Mouse (Mus musculus): ENCODE measurements around the gene Mthfr. TPM values are rescaled to one million over a fixed set of nuclear protein-coding genes. Genes with fewer than 3 reads are reported as not detected.

Gene Mthfr
- total and polyA plus RNA-seq, 2 experiments, result 4.1 to 11.8 TPM

DNA sequence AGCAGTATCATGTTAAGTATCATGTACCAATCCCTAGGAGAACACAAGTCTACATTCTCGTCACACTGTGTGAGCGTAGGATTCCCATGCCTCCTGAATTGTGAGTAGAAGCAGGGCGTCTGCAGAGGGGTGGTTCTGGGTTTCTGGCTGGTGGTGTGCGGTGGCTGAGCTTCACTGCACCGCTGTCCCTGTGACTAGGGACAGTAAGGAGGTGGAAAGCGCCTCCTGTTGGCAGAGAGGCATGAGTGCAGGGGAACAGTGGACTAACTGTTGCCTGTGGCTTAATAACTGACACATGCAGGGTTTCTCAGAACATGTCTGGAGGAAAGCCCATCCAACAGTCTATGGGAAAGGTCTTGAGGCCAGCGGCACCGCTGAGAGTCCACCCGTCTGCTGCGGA is 23.5 kb upstream of the Mthfr start:
- no peaks in the 10 kb centered on the region for H3K79me2 ChIP-seq (ENCODE audit: control insufficient read depth, insufficient read depth, low read length)
- no peak overlapping the region for H3K4me3 ChIP-seq (ENCODE audit: insufficient read depth, low read depth, low read length)
- H3K27me3 ChIP-seq (ENCODE audit: control insufficient read depth, insufficient read depth, low read length), result no peaks in the 10 kb centered on the region
- DNase-seq (ENCODE audit: extremely low read depth, low read depth, low spot score), result no peak
- no peak overlapping the region for H3K9ac ChIP-seq (ENCODE audit: low read depth, low read length)
- no peaks in the 10 kb centered on the region for H3K4me1 ChIP-seq (ENCODE audit: control insufficient read depth, insufficient read depth, low read length)
- WGBS, result 90% methylated on average over 10 of the region's 10 CpGs
- H3K27ac ChIP-seq (replicated peaks; ENCODE audit: insufficient read depth, low read depth, low read length), result no peak overlapping the region
- peak; percentile 47 for TF ChIP-seq CTCF (IDR thresholded peaks at IDR 0.05; ENCODE audit: low read depth, low read length)
- no peak for TF ChIP-seq POLR2A (IDR thresholded peaks at IDR 0.05; ENCODE audit: extremely low read depth, insufficient read depth, low read length)
- peaks cover 8% of the 10 kb centered on the region; the same call in 1 of the 2 replicates for H3K36me3 ChIP-seq (ENCODE audit: control insufficient read depth, insufficient read depth, low read length)

DNA sequence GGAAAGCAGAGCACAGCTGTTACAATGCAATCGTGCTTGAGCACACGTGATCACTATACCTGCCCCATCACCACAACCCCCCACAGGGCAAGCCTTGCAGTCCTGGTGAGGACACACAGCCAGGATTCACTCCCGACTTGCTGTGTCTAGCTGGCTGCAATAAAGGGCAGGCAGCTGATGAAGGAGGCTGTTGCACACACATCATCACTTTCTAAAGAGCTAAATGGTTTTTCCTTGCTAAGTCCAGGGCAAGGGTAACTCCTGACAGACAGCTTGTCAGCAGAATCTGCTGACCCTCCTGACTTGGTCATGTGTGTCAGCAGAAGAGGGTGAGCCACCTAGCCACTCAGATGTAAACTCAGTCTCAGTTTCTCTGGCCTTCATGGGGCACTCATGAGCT is 21.9 kb upstream of the Mthfr start:
- H3K79me2 ChIP-seq (ENCODE audit: control insufficient read depth, insufficient read depth, low read length), result no peaks in the 10 kb centered on the region
- no peak for TF ChIP-seq POLR2A (IDR thresholded peaks at IDR 0.05; ENCODE audit: extremely low read depth, insufficient read depth, low read length)
- TF ChIP-seq CTCF (IDR thresholded peaks at IDR 0.05; ENCODE audit: low read depth, low read length), result no peak
- no peak overlapping the region for H3K27ac ChIP-seq (replicated peaks; ENCODE audit: insufficient read depth, low read depth, low read length)
- no peaks in the 10 kb centered on the region for H3K4me1 ChIP-seq (ENCODE audit: control insufficient read depth, insufficient read depth, low read length)
- H3K4me3 ChIP-seq (ENCODE audit: insufficient read depth, low read depth, low read length), result no peak overlapping the region
- no peak for DNase-seq (ENCODE audit: extremely low read depth, low read depth, low spot score)
- H3K27me3 ChIP-seq (ENCODE audit: control insufficient read depth, insufficient read depth, low read length), result no peaks in the 10 kb centered on the region
- WGBS, result 76% methylated on average over 3 of the region's 3 CpGs
- peaks cover 9% of the 10 kb centered on the region; the same call in 1 of the 2 replicates for H3K36me3 ChIP-seq (ENCODE audit: control insufficient read depth, insufficient read depth, low read length)
- no peak overlapping the region for H3K9ac ChIP-seq (ENCODE audit: low read depth, low read length)

DNA sequence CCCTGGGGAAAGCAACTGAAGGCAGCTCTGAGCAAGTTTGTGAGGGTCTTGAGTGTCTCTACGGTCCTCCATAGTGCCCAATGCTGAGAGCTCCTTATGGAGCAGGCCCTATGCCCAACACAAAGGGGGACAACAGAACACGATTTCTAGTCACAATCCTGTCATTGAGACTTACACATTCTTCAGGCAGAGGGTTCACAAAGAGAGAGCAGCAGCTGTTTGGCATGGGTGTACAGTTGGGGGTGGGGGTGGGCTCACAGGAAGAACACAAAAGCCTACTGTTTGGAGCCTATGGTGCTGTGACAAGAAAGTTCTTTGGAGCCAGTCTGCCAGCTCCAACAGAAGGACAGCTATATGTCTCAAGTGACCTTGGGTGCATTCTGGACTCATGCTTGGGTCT is 20.5 kb upstream of the Mthfr start:
- no peak for DNase-seq (ENCODE audit: extremely low read depth, low read depth, low spot score)
- Histone ChIP-seq H3K9ac (ENCODE audit: low read depth, low read length) (no peak overlapping the region), H3K36me3 (ENCODE audit: control insufficient read depth, insufficient read depth, low read length) (peaks cover 13% of the 10 kb centered on the region; the same call in 1 of the 2 replicates), H3K27ac (replicated peaks; ENCODE audit: insufficient read depth, low read depth, low read length) (no peak overlapping the region), H3K27me3 (ENCODE audit: control insufficient read depth, insufficient read depth, low read length) (no peaks in the 10 kb centered on the region), H3K4me3 (ENCODE audit: insufficient read depth, low read depth, low read length) (no peak overlapping the region), H3K4me1 (ENCODE audit: control insufficient read depth, insufficient read depth, low read length) (no peaks in the 10 kb centered on the region), H3K79me2 (ENCODE audit: control insufficient read depth, insufficient read depth, low read length) (no peaks in the 10 kb centered on the region)
- WGBS, result 84% methylated on average over 2 of the region's 2 CpGs
- TF ChIP-seq POLR2A (IDR thresholded peaks at IDR 0.05; ENCODE audit: extremely low read depth, insufficient read depth, low read length) (no peak), CTCF (IDR thresholded peaks at IDR 0.05; ENCODE audit: low read depth, low read length) (no peak)

DNA sequence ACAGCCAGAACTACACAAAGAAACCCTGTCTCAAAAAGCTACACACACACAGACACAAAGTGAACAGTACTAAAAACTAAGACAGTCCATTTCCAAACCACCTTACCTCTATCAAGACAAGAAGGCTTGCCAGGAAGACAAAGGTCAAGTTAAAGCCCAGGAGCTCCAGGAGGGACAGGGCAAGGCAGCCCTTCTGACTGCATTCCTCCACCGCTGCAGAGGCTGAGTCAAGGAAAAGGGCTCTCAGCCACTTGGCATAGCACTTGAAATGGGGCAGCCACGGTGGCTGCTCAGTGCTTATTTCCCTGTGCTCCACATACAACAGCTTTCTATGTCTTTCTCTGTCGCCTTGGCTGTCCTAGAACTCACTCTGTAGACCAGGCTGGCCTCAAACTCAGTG is 14.9 kb upstream of the Mthfr start:
- no peaks in the 10 kb centered on the region for H3K79me2 ChIP-seq (ENCODE audit: control insufficient read depth, insufficient read depth, low read length)
- H3K4me3 ChIP-seq (ENCODE audit: insufficient read depth, low read depth, low read length), result no peak overlapping the region
- 93% methylated on average over 3 of the region's 3 CpGs for WGBS
- no peak overlapping the region for H3K9ac ChIP-seq (ENCODE audit: low read depth, low read length)
- DNase-seq (ENCODE audit: extremely low read depth, low read depth, low spot score), result no peak
- peaks cover 11% of the 10 kb centered on the region for H3K36me3 ChIP-seq (ENCODE audit: control insufficient read depth, insufficient read depth, low read length)
- H3K27ac ChIP-seq (replicated peaks; ENCODE audit: insufficient read depth, low read depth, low read length), result no peak overlapping the region
- TF ChIP-seq POLR2A (IDR thresholded peaks at IDR 0.05; ENCODE audit: extremely low read depth, insufficient read depth, low read length) (no peak), CTCF (IDR thresholded peaks at IDR 0.05; ENCODE audit: low read depth, low read length) (no peak)
- no peaks in the 10 kb centered on the region for H3K4me1 ChIP-seq (ENCODE audit: control insufficient read depth, insufficient read depth, low read length)
- H3K27me3 ChIP-seq (ENCODE audit: control insufficient read depth, insufficient read depth, low read length), result no peaks in the 10 kb centered on the region

DNA sequence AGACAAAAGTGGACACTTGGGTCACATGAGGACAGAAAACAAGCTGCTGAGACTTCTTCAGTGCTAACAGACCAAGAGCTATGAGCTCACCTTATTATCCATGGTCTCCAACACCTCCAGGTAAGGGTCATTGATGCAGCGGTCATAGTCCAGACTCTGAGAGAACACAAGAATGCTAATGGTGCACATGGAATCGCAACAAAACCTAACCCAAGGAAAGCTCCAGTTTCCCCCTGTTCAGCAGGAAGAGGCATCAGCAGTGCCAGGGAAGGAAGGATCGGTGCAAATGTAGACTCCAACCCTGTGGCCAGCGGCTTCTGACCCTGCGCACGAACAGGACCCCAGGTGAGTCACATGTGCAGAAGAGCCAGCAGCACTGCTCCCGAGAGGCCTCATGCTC is 9.6 kb upstream of the Mthfr start:
- H3K27me3 ChIP-seq (ENCODE audit: control insufficient read depth, insufficient read depth, low read length), result no peaks in the 10 kb centered on the region
- H3K9ac ChIP-seq (ENCODE audit: low read depth, low read length), result no peak overlapping the region
- peaks cover 7% of the 10 kb centered on the region for H3K36me3 ChIP-seq (ENCODE audit: control insufficient read depth, insufficient read depth, low read length)
- no peaks in the 10 kb centered on the region for H3K79me2 ChIP-seq (ENCODE audit: control insufficient read depth, insufficient read depth, low read length)
- H3K27ac ChIP-seq (replicated peaks; ENCODE audit: insufficient read depth, low read depth, low read length), result no peak overlapping the region
- 96% methylated on average over 7 of the region's 7 CpGs for WGBS
- no peak for DNase-seq (ENCODE audit: extremely low read depth, low read depth, low spot score)
- no peaks in the 10 kb centered on the region for H3K4me1 ChIP-seq (ENCODE audit: control insufficient read depth, insufficient read depth, low read length)
- TF ChIP-seq CTCF (IDR thresholded peaks at IDR 0.05; ENCODE audit: low read depth, low read length) (no peak), POLR2A (IDR thresholded peaks at IDR 0.05; ENCODE audit: extremely low read depth, insufficient read depth, low read length) (no peak)
- no peak overlapping the region for H3K4me3 ChIP-seq (ENCODE audit: insufficient read depth, low read depth, low read length)

DNA sequence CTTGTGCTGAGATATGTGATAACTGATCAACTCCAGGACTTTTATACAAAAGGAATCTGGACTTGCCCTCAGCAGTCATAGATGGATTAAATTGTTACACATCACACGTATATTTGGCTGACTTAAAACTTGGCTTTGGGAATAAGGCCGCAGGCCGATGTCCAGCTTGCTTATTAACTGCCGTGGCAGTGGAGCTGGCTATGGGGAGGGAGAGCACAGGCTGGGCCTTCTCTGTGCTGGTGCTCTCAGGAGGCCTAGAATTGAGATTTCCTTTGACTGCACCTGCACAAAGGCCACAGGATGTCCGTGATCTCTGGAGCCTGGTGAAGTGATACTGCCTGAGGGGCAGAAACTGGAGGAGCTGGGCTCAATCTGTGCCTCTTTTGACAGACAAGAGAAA is 8.4 kb upstream of the Mthfr start:
- peaks cover 7% of the 10 kb centered on the region for H3K36me3 ChIP-seq (ENCODE audit: control insufficient read depth, insufficient read depth, low read length)
- H3K4me1 ChIP-seq (ENCODE audit: control insufficient read depth, insufficient read depth, low read length), result no peaks in the 10 kb centered on the region
- no peak overlapping the region for H3K27ac ChIP-seq (replicated peaks; ENCODE audit: insufficient read depth, low read depth, low read length)
- H3K27me3 ChIP-seq (ENCODE audit: control insufficient read depth, insufficient read depth, low read length), result no peaks in the 10 kb centered on the region
- no peaks in the 10 kb centered on the region for H3K79me2 ChIP-seq (ENCODE audit: control insufficient read depth, insufficient read depth, low read length)
- no peak for TF ChIP-seq CTCF (IDR thresholded peaks at IDR 0.05; ENCODE audit: low read depth, low read length)
- no peak for TF ChIP-seq POLR2A (IDR thresholded peaks at IDR 0.05; ENCODE audit: extremely low read depth, insufficient read depth, low read length)
- H3K9ac ChIP-seq (ENCODE audit: low read depth, low read length), result no peak overlapping the region
- no peak for DNase-seq (ENCODE audit: extremely low read depth, low read depth, low spot score)
- H3K4me3 ChIP-seq (ENCODE audit: insufficient read depth, low read depth, low read length), result no peak overlapping the region
- WGBS, result 58% methylated on average over 5 of the region's 5 CpGs
